Mouse (Mus musculus) bone marrow, adult 2 months (tissue): ENCODE results near the gene Smyd3.

ENCODE experiments used
- CTCF ChIP-seq: fragments of 200-500 bp; IDR thresholded peaks from 2 replicates; pipeline ENCODE4 v1.5.1; 2011; ENCODE audit warnings: low read length, control low read depth; ENCODE audit not compliant: control insufficient read depth, insufficient read depth
- POLR2A ChIP-seq: fragments of 200-500 bp; IDR thresholded peaks from 2 replicates; pipeline ENCODE4 v1.6.1; 2011; ENCODE audit warnings: low read depth, mild to moderate bottlenecking, control low read depth, low read length, borderline replicate concordance; ENCODE audit not compliant: control insufficient read depth

- TF ChIP-seq POLR2A (no peak), CTCF (no peak)
Observed at GRCm38 (mm10) chr1:179012273-179012672, 505.6 kb downstream of the Smyd3 start.
